Mouse (Mus musculus) adrenal gland, adult 18-20 months (tissue): Measurements from ENCODE around the gene Anapc16. TPM values are rescaled to one million over a fixed set of nuclear protein-coding genes. Genes with fewer than 3 reads are reported as not detected.

ENCODE experiments used
- DNase-seq, 2 experiments: peaks; one replicate each; pipeline ENCODE4 v3.0.0; 2021 to 2022; ENCODE audit warnings: low spot score in 2 of 2
- long read RNA-seq, 2 experiments: library from polyadenylated mRNA; stranded (forward); transcript quantifications; one replicate each; pipeline ENCODE4 v2.0.0; 2021
- total RNA-seq, 2 experiments: library from RNA; stranded (reverse); gene quantifications; 1 replicate in 1 of 2; 2 replicates in 1 of 2; pipeline ENCODE4 v1.2.3; 2021

Anapc16 gene
- 10 to 100 TPM; 54.7 to 85.8 TPM for total RNA-seq
- long read RNA-seq, experiment 1, transcript Anapc16-204 (4 exons, 1,852 nt), result major isoform, 16 of 22 reads
- long read RNA-seq, experiment 1, partial matches to known transcripts, result 0 of 22 reads
- long read RNA-seq, experiment 1, other reads (novel, unspliced or antisense), result 3 of 22 reads
- long read RNA-seq, experiment 2, transcript Anapc16-201 (5 exons, 1,379 nt), result minor isoform, 10 of 89 reads
- long read RNA-seq, experiment 2, transcript Anapc16-204 (4 exons, 1,852 nt), result major isoform, 65 of 89 reads
- long read RNA-seq, experiment 2, partial matches to known transcripts, result 7 of 89 reads
- long read RNA-seq, experiment 2, other reads (novel, unspliced or antisense), result 3 of 89 reads

GRCm38 (mm10) chr10:60002673-60003212, at the start of gene Anapc16, which contains the start of gene Ascc1:
Gene Anapc16, minus strand, starts transcription at chr10:60003135.
Gene Ascc1, plus strand, starts transcription at chr10:60002805.
- DNase-seq, result peak; percentile 96

GRCm38 (mm10) chr10:60050581-60050980, 47.6 kb upstream of the Anapc16 start:
- DNase-seq, result no peak

GRCm38 (mm10) chr10:60046696-60047095, 43.8 kb upstream of the Anapc16 start:
- DNase-seq, result no peak

- no peak for DNase-seq
Measured at GRCm38 (mm10) chr10:60042350-60042922, 39.5 kb upstream of the Anapc16 start.

GRCm38 (mm10) chr10:60035744-60036143, 32.8 kb upstream of the Anapc16 start:
- no peak for DNase-seq

- no peak for DNase-seq
Measured at GRCm38 (mm10) chr10:60034621-60035020, 31.7 kb upstream of the Anapc16 start.

GRCm38 (mm10) chr10:60033064-60033463, 30.1 kb upstream of the Anapc16 start:
- DNase-seq, result no peak

- no peak for DNase-seq
Measured at GRCm38 (mm10) chr10:60032622-60033021, 29.7 kb upstream of the Anapc16 start.

GRCm38 (mm10) chr10:60031985-60032384, 29.1 kb upstream of the Anapc16 start:
- DNase-seq, result no peak

GRCm38 (mm10) chr10:60031562-60031961, 28.6 kb upstream of the Anapc16 start:
- no peak for DNase-seq

GRCm38 (mm10) chr10:60029387-60029786, 26.5 kb upstream of the Anapc16 start:
- DNase-seq, result no peak

GRCm38 (mm10) chr10:60028979-60029378, 26.0 kb upstream of the Anapc16 start:
- no peak for DNase-seq

- DNase-seq, result no peak
Measured at GRCm38 (mm10) chr10:60028181-60028580, 25.2 kb upstream of the Anapc16 start.

- no peak for DNase-seq
Measured at GRCm38 (mm10) chr10:60027619-60028084, 24.7 kb upstream of the Anapc16 start.

- DNase-seq, result no peak
Measured at GRCm38 (mm10) chr10:60026759-60027395, 23.9 kb upstream of the Anapc16 start.

GRCm38 (mm10) chr10:60023751-60024150, 20.8 kb upstream of the Anapc16 start:
- DNase-seq, result no peak

GRCm38 (mm10) chr10:60019299-60019698, 16.4 kb upstream of the Anapc16 start:
- no peak for DNase-seq

GRCm38 (mm10) chr10:60016223-60016622, 13.3 kb upstream of the Anapc16 start:
- DNase-seq, result no peak

- no peak for DNase-seq
Measured at GRCm38 (mm10) chr10:60009115-60009514, 6.2 kb upstream of the Anapc16 start.

- no peak for DNase-seq
Measured at GRCm38 (mm10) chr10:60005264-60005663, 2.3 kb upstream of the Anapc16 start.

GRCm38 (mm10) chr10:60003847-60004246, 912 bp upstream of the Anapc16 start:
- no peak for DNase-seq
